Comparison of ENCODE assay signal across 9 mouse cellular contexts in the genomic region with DNA sequence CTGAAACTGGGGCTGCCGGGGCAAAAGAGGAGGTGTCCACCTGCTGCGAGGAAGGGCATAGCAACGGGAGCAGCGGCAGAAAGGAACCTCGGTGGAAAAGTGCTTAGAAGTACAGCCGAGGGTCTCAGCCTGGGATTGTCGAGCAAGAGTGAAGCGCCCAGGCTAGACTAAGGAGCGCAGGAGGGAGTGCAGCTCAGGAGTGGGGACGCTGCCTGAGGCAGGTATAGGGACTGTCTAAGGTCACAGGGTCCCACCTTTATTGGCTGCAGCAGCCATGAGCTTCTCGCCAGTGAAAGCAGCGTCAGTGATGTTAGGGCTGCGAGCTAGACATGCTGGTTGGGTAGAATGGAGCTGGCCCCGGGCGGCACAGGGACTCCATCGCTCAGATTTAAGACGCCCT. TPM values are rescaled to one million over a fixed set of nuclear protein-coding genes. Genes with fewer than 3 reads are reported as not detected.
A peak's percentile ranks its signal among the peaks of the same experiment; 100 is the strongest.
DNase-seq lines count a peak whose midpoint lies in the region; ATAC-seq and TF ChIP-seq lines count a peak whose summit lies in the region.
"Had no signal": no experiment of that assay in that cellular context is flagged by ENCODE, and none has a peak within 500 bp of the region (broad histone marks: within the 10 kb centered on the region; RNA-seq: fewer than 3 reads in every experiment).

No protein-coding gene starts in this region.

- peak overlapping the region; percentile 2; the same call in 1 of the 2 replicates for H3K9ac ChIP-seq in kidney, postnatal 0 days (ENCODE audit: low read depth, low read length)
- peak overlapping the region; percentile 58; the same call in 1 of the 2 replicates for H3K9ac ChIP-seq in embryonic facial prominence, embryonic 14.5 days (ENCODE audit: low read depth, low read length)
- H3K9ac ChIP-seq in intestine, postnatal 0 days (ENCODE audit: low read depth, low read length) = no peak overlapping the region
- peak overlapping the region; percentile 70 for H3K9ac ChIP-seq in neural tube, embryonic 13.5 days

- no peaks in the 10 kb centered on the region for H3K9me3 ChIP-seq in kidney, postnatal 0 days (replicated peaks; ENCODE audit: low read length)
- H3K9me3 ChIP-seq in embryonic facial prominence, embryonic 14.5 days (ENCODE audit: control insufficient read depth, low read length) = no peaks in the 10 kb centered on the region
- H3K9me3 ChIP-seq in intestine, postnatal 0 days (ENCODE audit: control insufficient read depth) = no peaks in the 10 kb centered on the region
- no peaks in the 10 kb centered on the region for H3K9me3 ChIP-seq in neural tube, embryonic 13.5 days

- peak overlapping the region; percentile 45 for H3K4me3 ChIP-seq in kidney, postnatal 0 days (replicated peaks; ENCODE audit: low read depth, low read length)
- peak overlapping the region; percentile 48 for H3K4me3 ChIP-seq in embryonic facial prominence, embryonic 14.5 days (ENCODE audit: low read depth, low read length)
- peak overlapping the region; percentile 40 for H3K4me3 ChIP-seq in intestine, postnatal 0 days (ENCODE audit: low read depth, low read length)
- peak overlapping the region; percentile 43 for H3K4me3 ChIP-seq in neural tube, embryonic 13.5 days

- no peak for ATAC-seq in kidney, postnatal 0 days (replicated peaks; ENCODE audit: low FRiP score, low read depth)
- ATAC-seq in embryonic facial prominence, embryonic 14.5 days (ENCODE audit: low read depth) = no peak
- ATAC-seq in intestine, postnatal 0 days = no peak
- peak; percentile 56 for ATAC-seq in neural tube, embryonic 13.5 days (ENCODE audit: low read depth)

- H3K27me3 ChIP-seq in kidney, postnatal 0 days (ENCODE audit: insufficient read depth, low read length) = peaks cover 24% of the 10 kb centered on the region
- H3K27me3 ChIP-seq in embryonic facial prominence, embryonic 14.5 days (replicated peaks; ENCODE audit: control insufficient read depth, insufficient read depth, low read length) = peaks cover 44% of the 10 kb centered on the region
- peaks cover 45% of the 10 kb centered on the region for H3K27me3 ChIP-seq in intestine, postnatal 0 days (replicated peaks; ENCODE audit: control insufficient read depth, insufficient read depth, low read length)
- H3K27me3 ChIP-seq in neural tube, embryonic 13.5 days = peaks cover 71% of the 10 kb centered on the region

- H3K27ac ChIP-seq in kidney, postnatal 0 days = no peak overlapping the region
- no peak overlapping the region for H3K27ac ChIP-seq in embryonic facial prominence, embryonic 14.5 days (replicated peaks; ENCODE audit: low read depth, low read length)
- no peak overlapping the region for H3K27ac ChIP-seq in intestine, postnatal 0 days (ENCODE audit: low read depth, low read length)
- H3K27ac ChIP-seq in neural tube, embryonic 13.5 days (replicated peaks) = no peak overlapping the region

- no peak for TF ChIP-seq CTCF in kidney, postnatal 0 days (IDR thresholded peaks at IDR 0.05; ENCODE audit: low read depth)
- TF ChIP-seq CTCF in intestine, postnatal 0 days (IDR thresholded peaks at IDR 0.05; ENCODE audit: low read depth) = no peak

- no peak for DNase-seq in kidney, postnatal 0 days (ENCODE audit: low spot score)
- no peak for DNase-seq in kidney, postnatal 14 days
- DNase-seq in embryonic facial prominence, embryonic 14.5 days (ENCODE audit: low spot score) = no peak
- DNase-seq in ovary, postnatal 36 days (ENCODE audit: low spot score) = no peak
- DNase-seq in cerebellum, postnatal 4 days (ENCODE audit: low spot score in 2 of 2) = no peak
- DNase-seq in cerebellum, adult 9-11 months = no peak
- DNase-seq: kidney, adult 18-20 months had no signal

- peaks cover 19% of the 10 kb centered on the region for H3K4me1 ChIP-seq in kidney, postnatal 0 days (replicated peaks; ENCODE audit: insufficient read depth, low read length)
- peaks cover 11% of the 10 kb centered on the region; the same call in 1 of the 2 replicates for H3K4me1 ChIP-seq in embryonic facial prominence, embryonic 14.5 days (ENCODE audit: control insufficient read depth, insufficient read depth, low read length)
- no peaks in the 10 kb centered on the region for H3K4me1 ChIP-seq in intestine, postnatal 0 days (replicated peaks; ENCODE audit: control insufficient read depth, insufficient read depth, low read length)
- peaks cover 18% of the 10 kb centered on the region for H3K4me1 ChIP-seq in neural tube, embryonic 13.5 days (replicated peaks)

- H3K4me2 ChIP-seq in kidney, postnatal 0 days (ENCODE audit: low read length) = peak overlapping the region; percentile 66
- peak overlapping the region; percentile 91 for H3K4me2 ChIP-seq in embryonic facial prominence, embryonic 14.5 days (ENCODE audit: low read depth, low read length)
- peak overlapping the region; percentile 84 for H3K4me2 ChIP-seq in intestine, postnatal 0 days (replicated peaks; ENCODE audit: low read depth)
- peak overlapping the region; percentile 70 for H3K4me2 ChIP-seq in neural tube, embryonic 13.5 days

- no peaks in the 10 kb centered on the region for H3K36me3 ChIP-seq in kidney, postnatal 0 days (ENCODE audit: insufficient read depth, low read length)
- H3K36me3 ChIP-seq in embryonic facial prominence, embryonic 14.5 days (ENCODE audit: control insufficient read depth, insufficient read depth, low read length) = no peaks in the 10 kb centered on the region
- H3K36me3 ChIP-seq in intestine, postnatal 0 days (ENCODE audit: control insufficient read depth, insufficient read depth) = no peaks in the 10 kb centered on the region
- no peaks in the 10 kb centered on the region for H3K36me3 ChIP-seq in neural tube, embryonic 13.5 days

- WGBS in kidney, postnatal 0 days = 3% methylated on average over 17 of the region's 17 CpGs
- 4% methylated on average over 13 of the region's 17 CpGs for WGBS in embryonic facial prominence, embryonic 14.5 days
- WGBS in intestine, postnatal 0 days = 4% methylated on average over 17 of the region's 17 CpGs
- WGBS in neural tube, embryonic 13.5 days = 4% methylated on average over 17 of the region's 17 CpGs

RNA-seq across cellular contexts. Expression of gene Cpne7, which starts 0.6 kb away (rescaled TPM):
- 2.3 and 3.3 TPM in 2 replicates for polyA plus RNA-seq in kidney, postnatal 0 days (2015; fragmentation: Nextera tagmentation; extraction: Ambion mirVana)
- polyA plus RNA-seq in embryonic facial prominence, embryonic 14.5 days (2014; fragmentation: Nextera tagmentation; extraction: Ambion mirVana) = 1.4 and 2.0 TPM in 2 replicates
- polyA plus RNA-seq in intestine, postnatal 0 days (2015; fragmentation: Nextera tagmentation; extraction: Ambion mirVana) = 0.46 and 0.67 TPM in 2 replicates
- 0.68 and 1.1 TPM in 2 replicates for polyA plus RNA-seq in neural tube, embryonic 13.5 days (2015; fragmentation: Nextera tagmentation; extraction: Ambion mirVana)

RNA-seq across cellular contexts. Expression of gene Rpl13, which starts 15.6 kb away (rescaled TPM):
- polyA plus RNA-seq in kidney, postnatal 0 days (2015; fragmentation: Nextera tagmentation; extraction: Ambion mirVana) = 1,763 and 1,932 TPM in 2 replicates
- polyA plus RNA-seq in embryonic facial prominence, embryonic 14.5 days (2014; fragmentation: Nextera tagmentation; extraction: Ambion mirVana) = 1,761 and 1,789 TPM in 2 replicates
- 948 and 1,014 TPM in 2 replicates for polyA plus RNA-seq in intestine, postnatal 0 days (2015; fragmentation: Nextera tagmentation; extraction: Ambion mirVana)
- 629 and 772 TPM in 2 replicates for polyA plus RNA-seq in neural tube, embryonic 13.5 days (2015; fragmentation: Nextera tagmentation; extraction: Ambion mirVana)

RNA-seq across cellular contexts. Expression of gene Sult5a1, which starts 40.4 kb away (rescaled TPM):
- polyA plus RNA-seq in kidney, postnatal 0 days (2015; fragmentation: Nextera tagmentation; extraction: Ambion mirVana) = 12.0 and 13.9 TPM in 2 replicates
- 27.9 and 33.5 TPM in 2 replicates for polyA plus RNA-seq in embryonic facial prominence, embryonic 14.5 days (2014; fragmentation: Nextera tagmentation; extraction: Ambion mirVana)
- 3.4 and 3.5 TPM in 2 replicates for polyA plus RNA-seq in intestine, postnatal 0 days (2015; fragmentation: Nextera tagmentation; extraction: Ambion mirVana)
- 1.2 and 2.4 TPM in 2 replicates for polyA plus RNA-seq in neural tube, embryonic 13.5 days (2015; fragmentation: Nextera tagmentation; extraction: Ambion mirVana)

RNA-seq across cellular contexts. Expression of gene Spg7, which starts 55.0 kb away (rescaled TPM):
- 49.6 and 54.0 TPM in 2 replicates for polyA plus RNA-seq in kidney, postnatal 0 days (2015; fragmentation: Nextera tagmentation; extraction: Ambion mirVana)
- polyA plus RNA-seq in embryonic facial prominence, embryonic 14.5 days (2014; fragmentation: Nextera tagmentation; extraction: Ambion mirVana) = 36.5 and 41.2 TPM in 2 replicates
- polyA plus RNA-seq in intestine, postnatal 0 days (2015; fragmentation: Nextera tagmentation; extraction: Ambion mirVana) = 44.7 and 46.1 TPM in 2 replicates
- 48.7 and 50.1 TPM in 2 replicates for polyA plus RNA-seq in neural tube, embryonic 13.5 days (2015; fragmentation: Nextera tagmentation; extraction: Ambion mirVana)
